Mouse (Mus musculus): ENCODE measurements around the gene Tnfrsf21. TPM values are rescaled to one million over a fixed set of nuclear protein-coding genes. Genes with fewer than 3 reads are reported as not detected.

Gene Tnfrsf21
- 87.2 and 103 TPM in 2 replicates for total RNA-seq (2023)

GRCm38 (mm10) chr17:43016371-43017331, at the start of gene Tnfrsf21:
TSS of gene Tnfrsf21 (plus strand) at chr17:43016555.

Other genes with a start within 250 kb of the Tnfrsf21 start
- gene Cd2ap, start 139.9 kb upstream of the Tnfrsf21 start, total RNA-seq (2023) = 9.9 and 14.0 TPM in 2 replicates

All from neutrophil, adult 65 days (primary cell).